Mouse (Mus musculus) bone marrow, adult 2 months (tissue): ENCODE data around the gene Mpped1.

Source experiments
- CTCF ChIP-seq: fragments of 200-500 bp; IDR thresholded peaks from 2 replicates; pipeline ENCODE4 v1.5.1; 2011; ENCODE audit warnings: low read length, control low read depth; ENCODE audit not compliant: control insufficient read depth, insufficient read depth
- POLR2A ChIP-seq: fragments of 200-500 bp; IDR thresholded peaks from 2 replicates; pipeline ENCODE4 v1.6.1; 2011; ENCODE audit warnings: low read depth, mild to moderate bottlenecking, control low read depth, low read length, borderline replicate concordance; ENCODE audit not compliant: control insufficient read depth

- TF ChIP-seq CTCF (no peak), POLR2A (no peak)
These were observed 6.3 kb upstream of the Mpped1 start for GRCm38 (mm10) chr15:83772953-83773352.
